Mouse (Mus musculus) forelimb bud, embryonic 11.5 days (tissue): ENCODE measurements around the gene Prpf31.
A peak's percentile ranks its signal among the peaks of the same experiment; 100 is the strongest.

Experiments
- DNase-seq: peaks from one replicate; pipeline ENCODE4 v3.0.0-alpha.2; 2012; ENCODE audit warnings: low read depth, low spot score

Gene Prpf31

GRCm38 (mm10) chr7:3629030-3629429, 755 bp upstream of the Prpf31 start:
- DNase-seq = no peak

GRCm38 (mm10) chr7:3630478-3630815, 662 bp downstream of the Prpf31 start:
- no peak for DNase-seq

- no peak for DNase-seq
These were observed 13.6 kb downstream of the Prpf31 start for GRCm38 (mm10) chr7:3643412-3643811.

GRCm38 (mm10) chr7:3643843-3644242, 14.1 kb downstream of the Prpf31 start:
- DNase-seq = no peak

GRCm38 (mm10) chr7:3644348-3644671, 14.5 kb downstream of the Prpf31 start:
- DNase-seq = no peak

- peak; percentile 99 for DNase-seq
These were observed 15.1 kb downstream of the Prpf31 start, which contains the start of gene Cnot3 for GRCm38 (mm10) chr7:3644672-3645487. Gene Cnot3, plus strand, starts transcription at chr7:3645268.

GRCm38 (mm10) chr7:3645488-3646025, 15.8 kb downstream of the Prpf31 start:
- DNase-seq = no peak

- DNase-seq = no peak
These were observed 16.4 kb downstream of the Prpf31 start for GRCm38 (mm10) chr7:3646188-3646587.

- no peak for DNase-seq
These were observed 16.9 kb downstream of the Prpf31 start for GRCm38 (mm10) chr7:3646641-3647040.

- DNase-seq = no peak
These were observed 27.2 kb downstream of the Prpf31 start for GRCm38 (mm10) chr7:3656966-3657365.

GRCm38 (mm10) chr7:3658578-3658977, 28.8 kb downstream of the Prpf31 start:
- DNase-seq = no peak

GRCm38 (mm10) chr7:3664524-3665214, 34.9 kb downstream of the Prpf31 start:
- DNase-seq = no peak

- DNase-seq = peak; percentile 96
These were observed 35.7 kb downstream of the Prpf31 start, which contains the start of gene Leng1 for GRCm38 (mm10) chr7:3665215-3666114. Gene Leng1, minus strand, starts transcription at chr7:3665840.

- no peak for DNase-seq
These were observed 37.2 kb downstream of the Prpf31 start for GRCm38 (mm10) chr7:3666921-3667391.

GRCm38 (mm10) chr7:3674507-3675227, 44.9 kb downstream of the Prpf31 start:
- DNase-seq = peak; percentile 85

- DNase-seq = no peak
These were observed 45.4 kb downstream of the Prpf31 start for GRCm38 (mm10) chr7:3675228-3675548.

- DNase-seq = no peak
These were observed 46.6 kb downstream of the Prpf31 start for GRCm38 (mm10) chr7:3676371-3676770.

- DNase-seq = no peak
These were observed 47.6 kb downstream of the Prpf31 start, which contains the start of gene Tmc4 for GRCm38 (mm10) chr7:3677342-3677741. Gene Tmc4, minus strand, starts transcription at chr7:3677553.

- DNase-seq = no peak
These were observed 54.2 kb downstream of the Prpf31 start for GRCm38 (mm10) chr7:3683908-3684550.

GRCm38 (mm10) chr7:3684698-3685097, 54.9 kb downstream of the Prpf31 start:
- no peak for DNase-seq
